Mouse (Mus musculus) midbrain, embryonic 13.5 days (tissue): ENCODE measurements around the gene Sntb2. TPM values are rescaled to one million over a fixed set of nuclear protein-coding genes. Genes with fewer than 3 reads are reported as not detected.

Source experiments
- ATAC-seq: fragments of 200-750 bp; cut with Nextera tagmentation; 2 replicates; pipeline ENCODE4 v1.8.0; 2017; ENCODE audit warnings: mild to moderate bottlenecking, moderate TSS enrichment, moderate library complexity
- H3K27ac ChIP-seq: fragments of 300-500 bp; sonication (generic); 2 replicates; pipeline ENCODE4 v1.5.1; 2015; ENCODE audit warnings: inconsistent platforms, mild to moderate bottlenecking, moderate library complexity
- H3K27me3 ChIP-seq: fragments of 300-500 bp; sonication (generic); 2 replicates; pipeline ENCODE4 v1.6.1; 2015; ENCODE audit warnings: mild to moderate bottlenecking, inconsistent platforms
- H3K36me3 ChIP-seq: fragments of 300-500 bp; sonication (generic); 2 replicates; pipeline ENCODE4 v1.6.1; 2015; ENCODE audit warnings: mild to moderate bottlenecking, inconsistent platforms
- H3K4me1 ChIP-seq: fragments of 300-500 bp; sonication (generic); replicated peaks from 2 replicates; pipeline ENCODE4 v1.6.1; 2015; ENCODE audit warnings: inconsistent platforms
- H3K4me2 ChIP-seq: fragments of 300-500 bp; sonication (generic); replicated peaks from 2 replicates; pipeline ENCODE4 v1.6.1; 2015; ENCODE audit warnings: moderate library complexity, mild to moderate bottlenecking, inconsistent platforms
- H3K4me3 ChIP-seq: fragments of 300-500 bp; sonication (generic); replicated peaks from 2 replicates; pipeline ENCODE4 v1.5.1; 2015; ENCODE audit warnings: mild to moderate bottlenecking, inconsistent platforms
- H3K9ac ChIP-seq: fragments of 300-500 bp; sonication (generic); replicated peaks from 2 replicates; pipeline ENCODE4 v1.6.1; 2015; ENCODE audit warnings: mild to moderate bottlenecking, inconsistent platforms
- H3K9me3 ChIP-seq: fragments of 300-500 bp; sonication (generic); 2 replicates; pipeline ENCODE4 v1.6.1; 2016; ENCODE audit warnings: mild to moderate bottlenecking, inconsistent platforms
- WGBS: fragments of 180-500 bp; shearing (Covaris S2); methylation state at CpG from one replicate; pipeline ENCODE4 v1.1.7; 2015; 5-methylcytosine and 5-hydroxymethylcytosine counted together
- polyA plus RNA-seq: library from polyadenylated mRNA; unstranded; fragments of >200 nt; fragmentation: Nextera tagmentation; extraction: Ambion mirVana; gene quantifications from 2 replicates; pipeline ENCODE4 v1.2.1, GENCODE M21; 2015

The Sntb2 gene
- polyA plus RNA-seq, 1 experiment from 2014 or later, result 6.7 TPM

GRCm38 (mm10) chr8:107049480-107049879 lies 113.9 kb downstream of the Sntb2 start:
- peaks cover 81% of the 10 kb centered on the region for H3K36me3 ChIP-seq
- no peaks in the 10 kb centered on the region for H3K9me3 ChIP-seq
- 97% methylated on average over 4 of the region's 4 CpGs for WGBS
- H3K9ac ChIP-seq, result no peak overlapping the region
- H3K27me3 ChIP-seq, result no peaks in the 10 kb centered on the region
- no peak for ATAC-seq
- H3K4me1 ChIP-seq, result peaks cover 24% of the 10 kb centered on the region
- H3K4me3 ChIP-seq, result peak overlapping the region; percentile 79
- H3K4me2 ChIP-seq, result peak overlapping the region; percentile 78
- no peak overlapping the region for H3K27ac ChIP-seq

GRCm38 (mm10) chr8:107052046-107052445 lies 116.5 kb downstream of the Sntb2 start:
- no peak overlapping the region for H3K9ac ChIP-seq
- no peak overlapping the region for H3K4me3 ChIP-seq
- no peak overlapping the region for H3K27ac ChIP-seq
- H3K27me3 ChIP-seq, result no peaks in the 10 kb centered on the region
- peaks cover 58% of the 10 kb centered on the region for H3K36me3 ChIP-seq
- no peak overlapping the region for H3K4me2 ChIP-seq
- H3K4me1 ChIP-seq, result peaks cover 36% of the 10 kb centered on the region
- no peak for ATAC-seq
- no peaks in the 10 kb centered on the region for H3K9me3 ChIP-seq
- WGBS, result 96% methylated on average over 8 of the region's 8 CpGs

DNA sequence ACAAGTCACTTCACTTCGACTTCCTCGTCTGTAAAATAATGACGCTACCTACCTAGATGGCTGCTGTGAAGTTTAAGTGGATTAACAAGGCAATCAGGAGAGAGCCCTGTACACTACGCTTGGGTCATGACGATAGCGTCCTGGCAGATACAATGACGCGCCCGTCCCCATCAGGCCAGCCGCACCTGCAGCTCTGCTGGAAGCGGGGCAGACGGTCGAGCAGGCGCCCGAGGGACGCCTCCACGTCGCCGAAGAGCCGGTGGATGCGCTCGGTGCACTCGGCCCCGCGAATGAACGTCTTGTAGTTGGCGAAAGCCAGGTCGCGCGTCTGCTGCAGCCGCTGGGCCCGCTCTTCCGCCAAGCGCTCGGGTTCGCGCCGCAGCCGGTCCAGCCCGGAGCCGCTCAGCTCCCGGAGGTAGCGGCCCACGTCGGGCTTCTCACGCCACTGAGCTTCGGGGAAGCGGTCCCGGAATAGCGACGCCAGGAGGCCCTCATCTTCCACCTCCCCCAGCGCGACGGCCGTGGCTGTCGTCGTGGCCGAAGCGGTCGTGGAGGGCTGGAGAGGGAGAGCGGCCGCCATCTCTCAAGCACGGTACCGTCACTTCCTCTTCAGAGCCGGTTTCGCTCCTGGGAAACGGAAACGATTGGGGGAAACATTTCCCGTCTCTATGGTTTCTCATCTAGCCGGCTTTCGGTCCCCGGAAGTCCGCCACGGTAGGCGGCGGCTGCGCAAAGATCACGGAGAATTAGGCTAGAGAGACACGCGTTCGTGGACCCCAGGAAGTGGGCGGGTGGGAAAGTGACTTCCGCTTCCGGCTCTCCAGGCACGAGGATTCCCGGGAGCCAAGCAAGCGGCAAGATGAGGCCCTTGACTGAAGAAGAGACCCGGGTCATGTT lies 120.8 kb downstream of the Sntb2 start, which contains the start of the genes Cog8 and Nip7:
Gene Cog8 (minus strand): TSS at position 614 of the 897 bp plus-strand sequence.
Gene Nip7 (plus strand): TSS at position 802 of the 897 bp plus-strand sequence.
- H3K4me2 ChIP-seq, result peak within 1 kb of the TSS; percentile 98
- H3K4me3 ChIP-seq, result peak within 1 kb of the TSS; percentile 71
- no peaks in the 10 kb centered on the region for H3K9me3 ChIP-seq
- H3K4me1 ChIP-seq, result peaks cover 29% of the 10 kb centered on the region
- peak within 1 kb of the TSS; percentile 84 for H3K27ac ChIP-seq
- peaks cover 55% of the 10 kb centered on the region for H3K36me3 ChIP-seq
- peak; percentile 97 for ATAC-seq
- no peaks in the 10 kb centered on the region for H3K27me3 ChIP-seq
- H3K9ac ChIP-seq, result peak within 1 kb of the TSS; percentile 90
- WGBS, result under 1% methylated on average over 88 of the region's 88 CpGs

DNA sequence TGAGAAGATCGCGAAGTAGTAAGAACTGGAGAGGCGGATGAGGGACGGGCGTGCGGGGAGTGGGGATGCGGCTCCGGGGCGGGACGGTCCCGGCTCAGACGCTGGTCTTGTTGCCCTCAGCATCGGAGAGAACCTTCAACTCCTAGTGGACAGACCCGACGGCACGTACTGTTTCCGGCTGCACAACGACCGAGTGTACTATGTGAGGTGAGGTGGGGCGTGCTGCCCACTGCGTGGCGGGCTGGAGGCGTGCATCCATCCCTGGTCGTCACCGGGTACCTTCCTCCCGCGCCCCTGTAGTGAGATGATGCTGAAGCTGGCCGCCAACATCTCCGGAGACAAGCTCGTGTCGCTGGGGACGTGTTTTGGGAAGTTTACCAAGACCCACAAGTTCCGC lies 121.4 kb downstream of the Sntb2 start:
- Histone ChIP-seq H3K36me3 (peaks cover 49% of the 10 kb centered on the region), H3K9ac (peak overlapping the region; percentile 78), H3K4me3 (peak overlapping the region; percentile 71), H3K9me3 (no peaks in the 10 kb centered on the region), H3K4me2 (peak overlapping the region; percentile 98), H3K4me1 (peaks cover 29% of the 10 kb centered on the region), H3K27ac (0 out of 2 replicates have a peak overlapping the region, but pooled peaks have one; percentile 25), H3K27me3 (no peaks in the 10 kb centered on the region)
- ATAC-seq, result peak; percentile 87
- WGBS, result under 1% methylated on average over 33 of the region's 33 CpGs

GRCm38 (mm10) chr8:107062613-107063012 lies 127.1 kb downstream of the Sntb2 start:
- H3K9me3 ChIP-seq, result no peaks in the 10 kb centered on the region
- no peak overlapping the region for H3K4me3 ChIP-seq
- H3K27me3 ChIP-seq, result no peaks in the 10 kb centered on the region
- no peak overlapping the region for H3K4me2 ChIP-seq
- peaks cover 9% of the 10 kb centered on the region for H3K4me1 ChIP-seq
- no peak overlapping the region for H3K9ac ChIP-seq
- H3K36me3 ChIP-seq, result peaks cover 21% of the 10 kb centered on the region
- no peak overlapping the region for H3K27ac ChIP-seq
- ATAC-seq, result no peak
- WGBS, result 87% methylated on average over 1 of the region's 1 CpGs

GRCm38 (mm10) chr8:107065511-107066496 lies 130.3 kb downstream of the Sntb2 start, which contains the start of gene Tmed6:
TSS of gene Tmed6 (minus strand) at chr8:107065644.
- Histone ChIP-seq H3K9me3 (no peaks in the 10 kb centered on the region), H3K4me3 (no peak within 1 kb of the TSS), H3K9ac (no peak within 1 kb of the TSS), H3K27ac (no peak within 1 kb of the TSS), H3K4me2 (no peak within 1 kb of the TSS), H3K36me3 (peaks cover 21% of the 10 kb centered on the region), H3K27me3 (no peaks in the 10 kb centered on the region), H3K4me1 (no peaks in the 10 kb centered on the region)
- no peak for ATAC-seq
- 73% methylated on average over 17 of the region's 17 CpGs for WGBS

Other genes starting within 250 kb of the Sntb2 start
- gene Has3, start 65.5 kb upstream of the Sntb2 start, polyA plus RNA-seq, result 0.97 and 1.3 TPM in 2 replicates
- 44.9 and 48.1 TPM in 2 replicates for gene Utp4, start 42.1 kb upstream of the Sntb2 start, polyA plus RNA-seq
- gene Vps4a, start 95.5 kb downstream of the Sntb2 start, polyA plus RNA-seq, result 127 and 130 TPM in 2 replicates
- 32.8 and 36.8 TPM in 2 replicates for gene Pdf, start 112.9 kb downstream of the Sntb2 start, polyA plus RNA-seq
- 37.0 and 42.0 TPM in 2 replicates for gene Cog8, start 120.9 kb downstream of the Sntb2 start, polyA plus RNA-seq
- 81.9 and 93.3 TPM in 2 replicates for gene Nip7, start 121.1 kb downstream of the Sntb2 start, polyA plus RNA-seq
- gene Tmed6, start 129.9 kb downstream of the Sntb2 start, polyA plus RNA-seq, result not detected in 2 replicates
- 26.9 and 29.3 TPM in 2 replicates for gene Terf2, start 160.8 kb downstream of the Sntb2 start, polyA plus RNA-seq
- gene Cyb5b, start 214.9 kb downstream of the Sntb2 start, polyA plus RNA-seq, result 114 and 116 TPM in 2 replicates